Mouse (Mus musculus) lung, embryonic 15.5 days (tissue): ENCODE results near the gene Eif4e. TPM values are rescaled to one million over a fixed set of nuclear protein-coding genes. Genes with fewer than 3 reads are reported as not detected.

ENCODE experiments used
- ATAC-seq: fragments of 200-750 bp; cut with Nextera tagmentation; 2 replicates; pipeline ENCODE4 v1.8.0; 2017; ENCODE audit warnings: moderate number of reproducible peaks, borderline replicate concordance; ENCODE audit not compliant: low FRiP score, low TSS enrichment; ENCODE audit errors: extremely low read depth
- H3K27ac ChIP-seq: fragments of 300-500 bp; sonication (generic); 2 replicates; pipeline ENCODE4 v1.5.1; 2015; ENCODE audit warnings: moderate library complexity, mild to moderate bottlenecking, inconsistent platforms
- H3K27me3 ChIP-seq: fragments of 300-500 bp; sonication (generic); 2 replicates; pipeline ENCODE4 v1.6.1; 2015; ENCODE audit warnings: inconsistent platforms
- H3K36me3 ChIP-seq: fragments of 300-500 bp; sonication (generic); 2 replicates; pipeline ENCODE4 v1.6.1; 2015; ENCODE audit warnings: inconsistent platforms
- H3K4me1 ChIP-seq: fragments of 300-500 bp; sonication (generic); 2 replicates; pipeline ENCODE4 v1.6.1; 2015; ENCODE audit warnings: inconsistent platforms
- H3K4me2 ChIP-seq: fragments of 300-500 bp; sonication (generic); 2 replicates; pipeline ENCODE4 v1.6.1; 2015; ENCODE audit warnings: inconsistent platforms, mild to moderate bottlenecking, moderate library complexity
- H3K4me3 ChIP-seq: fragments of 300-500 bp; sonication (generic); 2 replicates; pipeline ENCODE4 v1.5.1; 2015; ENCODE audit warnings: mild to moderate bottlenecking, inconsistent platforms
- H3K9ac ChIP-seq: fragments of 300-500 bp; sonication (generic); 2 replicates; pipeline ENCODE4 v1.6.1; 2015; ENCODE audit warnings: inconsistent platforms
- H3K9me3 ChIP-seq: fragments of 300-500 bp; sonication (generic); 2 replicates; pipeline ENCODE4 v1.6.1; 2016; ENCODE audit warnings: inconsistent platforms
- WGBS: fragments of 180-500 bp; shearing (Covaris S2); methylation state at CpG from one replicate; pipeline ENCODE4 v1.1.7; 2015; 5-methylcytosine and 5-hydroxymethylcytosine counted together
- polyA plus RNA-seq: library from polyadenylated mRNA; unstranded; fragments of >200 nt; fragmentation: Nextera tagmentation; extraction: Ambion mirVana; gene quantifications from 2 replicates; pipeline ENCODE4 v1.2.1, GENCODE M21; 2015

The Eif4e gene
- polyA plus RNA-seq, 1 experiment from 2014 or later = 357 TPM

- no peak overlapping the region for H3K9ac ChIP-seq
Observed at GRCm38 (mm10) chr3:138498731-138499130, 27.2 kb upstream of the Eif4e start.

DNA sequence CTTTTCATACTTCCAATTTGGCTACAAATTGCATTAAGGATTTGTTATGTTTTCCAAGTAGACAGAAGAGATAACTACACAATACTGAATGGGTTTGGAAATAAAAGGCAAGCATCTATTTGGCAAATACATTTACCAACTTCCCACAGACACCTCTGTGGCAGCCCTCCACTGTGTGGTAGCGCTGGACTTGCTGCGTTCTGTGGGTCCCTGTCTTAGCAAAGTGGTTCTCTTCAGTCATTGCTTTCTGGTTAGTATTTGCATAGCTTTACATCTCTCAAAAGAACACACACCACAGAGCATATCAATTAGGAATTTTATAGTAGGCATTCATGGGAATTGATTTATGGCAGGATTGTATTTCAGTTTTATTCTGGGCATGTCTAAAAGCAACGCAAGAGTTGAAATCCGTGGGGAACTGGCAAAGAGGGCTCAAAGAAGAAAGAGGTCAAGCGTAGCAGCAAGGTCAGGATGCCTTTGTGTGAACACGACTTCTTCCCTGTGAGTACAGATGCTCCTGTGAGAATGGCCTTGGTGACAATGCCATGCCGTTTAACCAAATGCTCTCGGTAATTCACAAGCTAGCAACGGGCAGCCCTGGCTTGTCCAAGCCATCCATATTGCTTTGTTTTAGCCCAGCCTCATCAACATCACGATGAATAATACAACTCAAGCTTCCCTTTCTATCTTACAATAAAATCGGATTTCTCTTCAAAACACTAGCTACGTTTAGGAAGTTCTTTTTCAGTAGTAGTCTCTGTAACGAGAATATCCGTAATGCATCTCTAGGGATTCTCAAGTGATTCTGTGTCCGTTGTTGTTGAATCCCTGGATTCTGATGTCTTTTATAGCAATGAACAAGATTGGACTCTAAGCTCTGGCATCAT lies 25.9 kb upstream of the Eif4e start:
- Histone ChIP-seq H3K36me3 (no peaks in the 10 kb centered on the region), H3K9me3 (no peaks in the 10 kb centered on the region), H3K27ac (no peak overlapping the region), H3K9ac (no peak overlapping the region), H3K4me3 (no peak overlapping the region), H3K4me1 (no peaks in the 10 kb centered on the region), H3K4me2 (no peak overlapping the region), H3K27me3 (no peaks in the 10 kb centered on the region)
- 80% methylated on average over 15 of the region's 15 CpGs for WGBS
- no peak for ATAC-seq

More at GRCm38 (mm10) chr3:138498731-138499130, 27.2 kb upstream of the Eif4e start:
- no peaks in the 10 kb centered on the region for H3K36me3 ChIP-seq
- H3K27ac ChIP-seq = no peak overlapping the region
- no peaks in the 10 kb centered on the region for H3K4me1 ChIP-seq
- 48% methylated on average over 4 of the region's 4 CpGs for WGBS
- no peak for ATAC-seq
- no peak overlapping the region for H3K4me3 ChIP-seq
- H3K9me3 ChIP-seq = no peaks in the 10 kb centered on the region
- H3K4me2 ChIP-seq = no peak overlapping the region
- no peaks in the 10 kb centered on the region for H3K27me3 ChIP-seq

GRCm38 (mm10) chr3:138503754-138504153 lies 22.2 kb upstream of the Eif4e start:
- WGBS = 77% methylated on average over 11 of the region's 11 CpGs
- no peak overlapping the region for H3K4me2 ChIP-seq
- no peaks in the 10 kb centered on the region for H3K36me3 ChIP-seq
- ATAC-seq = no peak
- H3K9me3 ChIP-seq = no peaks in the 10 kb centered on the region
- no peaks in the 10 kb centered on the region for H3K4me1 ChIP-seq
- H3K27me3 ChIP-seq = no peaks in the 10 kb centered on the region
- no peak overlapping the region for H3K27ac ChIP-seq
- H3K4me3 ChIP-seq = no peak overlapping the region
- no peak overlapping the region for H3K9ac ChIP-seq

DNA sequence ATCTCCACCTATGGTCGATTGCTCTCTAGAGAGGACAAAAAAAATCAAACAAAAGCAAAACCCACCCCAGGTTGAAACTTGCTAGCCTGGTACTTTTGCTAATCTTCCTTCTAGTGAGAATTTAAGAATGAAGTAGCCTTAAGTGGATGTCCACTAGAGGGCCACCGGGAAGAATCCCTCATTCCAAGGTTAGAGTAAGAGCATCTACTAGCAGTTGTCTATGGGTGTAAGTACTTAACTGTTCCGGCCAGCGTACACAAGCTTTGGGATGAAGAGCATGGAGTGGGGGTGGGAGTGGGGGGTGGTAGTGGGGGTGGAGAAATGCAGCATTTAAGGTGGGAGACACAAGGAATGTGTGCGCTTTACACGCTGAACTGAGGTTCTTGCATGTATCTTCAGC lies 19.2 kb upstream of the Eif4e start:
- no peaks in the 10 kb centered on the region for H3K36me3 ChIP-seq
- ATAC-seq = no peak
- H3K4me2 ChIP-seq = no peak overlapping the region
- no peak overlapping the region for H3K9ac ChIP-seq
- no peak overlapping the region for H3K4me3 ChIP-seq
- H3K27ac ChIP-seq = no peak overlapping the region
- no peaks in the 10 kb centered on the region for H3K4me1 ChIP-seq
- no peaks in the 10 kb centered on the region for H3K9me3 ChIP-seq
- no peaks in the 10 kb centered on the region for H3K27me3 ChIP-seq
- WGBS = 44% methylated on average over 6 of the region's 6 CpGs

DNA sequence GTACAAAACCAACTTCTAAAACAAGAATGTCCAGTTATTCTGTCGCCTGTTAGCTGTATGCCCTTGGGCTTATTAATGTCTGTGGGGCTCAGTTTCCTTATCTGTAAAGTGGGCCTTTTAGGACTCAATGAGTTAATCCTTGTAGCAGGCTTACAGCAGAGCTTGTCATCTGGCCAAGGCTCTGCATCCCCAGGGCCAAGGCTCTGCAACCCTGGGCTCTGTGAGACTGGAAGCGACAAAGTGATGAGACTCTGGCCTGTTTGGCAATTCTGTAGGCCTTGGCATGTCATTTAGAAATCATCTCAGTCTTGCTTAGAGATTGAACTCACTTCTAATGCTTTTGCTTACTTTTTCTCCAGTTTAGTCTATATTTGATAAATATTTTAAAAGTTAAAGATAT lies 16.4 kb upstream of the Eif4e start:
- Histone ChIP-seq H3K9me3 (no peaks in the 10 kb centered on the region), H3K36me3 (no peaks in the 10 kb centered on the region), H3K27ac (no peak overlapping the region), H3K27me3 (no peaks in the 10 kb centered on the region), H3K4me2 (no peak overlapping the region), H3K4me3 (no peak overlapping the region), H3K4me1 (no peaks in the 10 kb centered on the region), H3K9ac (no peak overlapping the region)
- WGBS = 80% methylated on average over 2 of the region's 2 CpGs
- ATAC-seq = no peak

- Histone ChIP-seq H3K9me3 (no peaks in the 10 kb centered on the region), H3K36me3 (no peaks in the 10 kb centered on the region), H3K4me1 (no peaks in the 10 kb centered on the region), H3K27me3 (no peaks in the 10 kb centered on the region), H3K4me3 (no peak overlapping the region), H3K9ac (no peak overlapping the region), H3K27ac (no peak overlapping the region), H3K4me2 (no peak overlapping the region)
- WGBS = 71% methylated on average over 5 of the region's 5 CpGs
- no peak for ATAC-seq
Observed at GRCm38 (mm10) chr3:138510471-138510870, 15.5 kb upstream of the Eif4e start.

DNA sequence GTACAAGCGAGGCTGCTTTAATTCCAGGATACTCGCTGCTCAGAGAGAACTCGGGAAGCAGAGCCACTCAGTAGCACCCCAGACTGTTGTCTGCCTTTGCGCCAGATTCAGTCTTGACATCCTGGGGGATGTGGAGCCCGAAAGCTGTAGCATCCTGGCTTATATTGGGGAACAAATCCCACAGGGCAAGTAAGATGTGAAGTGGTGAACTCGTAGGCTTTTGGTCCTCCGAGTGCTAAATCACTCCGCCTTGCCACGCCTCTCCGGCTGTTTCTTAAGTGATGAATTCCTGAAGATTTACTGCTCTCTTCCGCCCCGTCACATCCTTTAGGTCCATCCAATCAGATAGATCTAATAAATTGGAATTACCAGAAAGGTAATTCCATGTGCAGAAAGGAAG lies 12.7 kb upstream of the Eif4e start:
- Histone ChIP-seq H3K27me3 (no peaks in the 10 kb centered on the region), H3K4me1 (no peaks in the 10 kb centered on the region), H3K36me3 (no peaks in the 10 kb centered on the region), H3K4me3 (no peak overlapping the region), H3K4me2 (no peak overlapping the region), H3K27ac (no peak overlapping the region), H3K9ac (no peak overlapping the region), H3K9me3 (no peaks in the 10 kb centered on the region)
- no peak for ATAC-seq
- WGBS = 65% methylated on average over 12 of the region's 12 CpGs

- ATAC-seq = no peak
- H3K27ac ChIP-seq = no peak overlapping the region
- no peaks in the 10 kb centered on the region for H3K27me3 ChIP-seq
- no peaks in the 10 kb centered on the region for H3K9me3 ChIP-seq
- no peak overlapping the region for H3K4me2 ChIP-seq
- no peak overlapping the region for H3K9ac ChIP-seq
- no peaks in the 10 kb centered on the region for H3K36me3 ChIP-seq
- no peak overlapping the region for H3K4me3 ChIP-seq
- no peaks in the 10 kb centered on the region for H3K4me1 ChIP-seq
- 61% methylated on average over 3 of the region's 3 CpGs for WGBS
Observed at GRCm38 (mm10) chr3:138514749-138515148, 11.2 kb upstream of the Eif4e start.

DNA sequence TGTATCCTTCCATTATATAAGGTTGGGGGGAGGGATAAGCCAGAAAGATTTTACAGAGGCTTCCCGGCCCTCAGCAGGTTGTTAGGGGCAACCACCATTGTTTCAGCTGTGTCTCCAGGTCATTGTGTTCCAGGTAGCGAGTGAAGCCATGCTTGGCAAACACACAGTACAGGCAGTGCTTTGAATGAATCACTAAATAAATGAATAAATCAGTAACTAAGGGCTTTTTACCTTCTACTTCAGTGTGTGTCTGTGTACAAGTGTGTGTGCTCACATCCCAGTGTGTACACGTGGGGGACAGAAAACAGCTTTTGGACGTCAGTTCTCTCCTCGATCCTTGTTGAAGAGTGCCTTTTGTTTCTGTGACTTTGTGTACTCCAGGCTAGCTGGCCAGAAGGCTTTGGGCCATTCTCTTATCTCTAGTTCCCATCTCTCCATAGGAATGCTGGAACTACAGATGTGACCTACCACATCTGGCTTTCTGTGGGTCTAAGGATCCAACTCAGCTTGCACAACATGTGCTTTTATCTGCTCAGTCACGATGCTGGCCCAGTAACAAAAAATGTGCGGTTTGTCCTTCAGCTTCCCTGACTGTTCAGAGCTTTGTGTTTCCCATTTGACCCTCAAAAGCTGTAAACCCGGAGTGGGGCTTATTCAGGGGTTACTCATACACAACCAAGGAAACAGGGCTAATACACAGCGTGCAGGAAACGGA lies 10.2 kb upstream of the Eif4e start:
- Histone ChIP-seq H3K9me3 (no peaks in the 10 kb centered on the region), H3K9ac (no peak overlapping the region), H3K4me3 (no peak overlapping the region), H3K27ac (no peak overlapping the region), H3K27me3 (no peaks in the 10 kb centered on the region), H3K4me1 (no peaks in the 10 kb centered on the region), H3K4me2 (no peak overlapping the region), H3K36me3 (no peaks in the 10 kb centered on the region)
- WGBS = 48% methylated on average over 10 of the region's 10 CpGs
- no peak for ATAC-seq

GRCm38 (mm10) chr3:138517881-138518280 lies 8.1 kb upstream of the Eif4e start:
- H3K27me3 ChIP-seq = no peaks in the 10 kb centered on the region
- no peak overlapping the region for H3K27ac ChIP-seq
- no peak overlapping the region for H3K4me2 ChIP-seq
- no peak overlapping the region for H3K4me3 ChIP-seq
- no peak overlapping the region for H3K9ac ChIP-seq
- no peaks in the 10 kb centered on the region for H3K9me3 ChIP-seq
- no peak for ATAC-seq
- no peaks in the 10 kb centered on the region for H3K36me3 ChIP-seq
- no peaks in the 10 kb centered on the region for H3K4me1 ChIP-seq
- 63% methylated on average over 3 of the region's 3 CpGs for WGBS

- 68% methylated on average over 6 of the region's 6 CpGs for WGBS
- no peak overlapping the region for H3K4me2 ChIP-seq
Observed at GRCm38 (mm10) chr3:138519218-138519617, 6.8 kb upstream of the Eif4e start.

DNA sequence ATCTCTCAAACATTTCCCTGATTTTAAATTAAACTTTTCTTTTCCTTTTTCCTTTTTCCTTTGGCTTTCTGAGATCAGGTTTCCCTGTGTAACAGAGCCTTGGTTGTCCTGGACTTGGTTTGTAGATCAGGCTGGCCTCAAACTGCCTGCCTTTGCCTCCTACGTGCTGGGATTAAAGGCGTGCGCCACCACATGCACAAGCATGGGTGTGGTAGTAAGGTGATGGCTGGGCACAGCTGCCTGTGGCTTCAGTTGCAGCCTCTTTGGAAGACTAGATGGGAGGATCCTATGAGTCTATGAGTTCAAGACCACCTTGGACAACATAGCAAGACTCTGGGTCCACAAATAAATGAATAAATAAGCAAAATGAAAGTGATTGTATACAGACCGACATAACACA lies 2.0 kb upstream of the Eif4e start:
- H3K9me3 ChIP-seq = no peaks in the 10 kb centered on the region
- no peak for ATAC-seq
- no peak overlapping the region for H3K4me3 ChIP-seq
- peaks cover 16% of the 10 kb centered on the region for H3K4me1 ChIP-seq
- H3K36me3 ChIP-seq = no peaks in the 10 kb centered on the region
- H3K4me2 ChIP-seq = no peak overlapping the region
- H3K27me3 ChIP-seq = no peaks in the 10 kb centered on the region
- H3K9ac ChIP-seq = no peak overlapping the region
- H3K27ac ChIP-seq = no peak overlapping the region
- WGBS = 88% methylated on average over 4 of the region's 4 CpGs

More at GRCm38 (mm10) chr3:138519218-138519617, 6.8 kb upstream of the Eif4e start:
- Histone ChIP-seq H3K4me1 (no peaks in the 10 kb centered on the region), H3K27me3 (no peaks in the 10 kb centered on the region), H3K9ac (no peak overlapping the region), H3K9me3 (no peaks in the 10 kb centered on the region), H3K27ac (no peak overlapping the region), H3K36me3 (no peaks in the 10 kb centered on the region), H3K4me3 (no peak overlapping the region)
- ATAC-seq = no peak
